Mouse (Mus musculus): Measurements from ENCODE around the gene Capn12.

- TF ChIP-seq CTCF (IDR thresholded peaks at IDR 0.05; ENCODE audit: insufficient read depth, low read depth, low read length): no peak
- no peak for TF ChIP-seq POLR2A (IDR thresholded peaks at IDR 0.05; ENCODE audit: insufficient read depth, low read depth, low read length)
These were observed 42.9 kb upstream of the Capn12 start for GRCm38 (mm10) chr7:28838331-28838730.
